Mouse (Mus musculus) megakaryocyte-erythroid progenitor cell, adult 5-6 weeks (primary cell): Measurements from ENCODE around the gene Pten. TPM values are rescaled to one million over a fixed set of nuclear protein-coding genes. Genes with fewer than 3 reads are reported as not detected.
"Not testable (repeated sequence)": the region's sequence is repeated elsewhere in the genome, so short reads cannot be mapped to it uniquely, and the experiment has no call there.

ENCODE experiments used
- ATAC-seq: replicated peaks from 2 replicates; pipeline ENCODE4 v1.8.0; 2016; ENCODE audit warnings: mild to moderate bottlenecking, inconsistent platforms; ENCODE audit not compliant: severe bottlenecking, poor library complexity, low FRiP score, low TSS enrichment
- total RNA-seq, 2 experiments: library from RNA; stranded (forward) in 1 of 2; stranded (reverse) in 1 of 2; fragments of 200-1000, 215-1000 nt in 1 of 2; fragments of >200 nt in 1 of 2; fragmentation: Nextera tagmentation in 1 of 2; gene quantifications; 2 replicates each; pipeline ENCODE4 v1.2.3; 2014 to 2017

Pten gene
- total RNA-seq, 2 experiments from 2014 or later: 51.0 to 63.2 TPM

DNA sequence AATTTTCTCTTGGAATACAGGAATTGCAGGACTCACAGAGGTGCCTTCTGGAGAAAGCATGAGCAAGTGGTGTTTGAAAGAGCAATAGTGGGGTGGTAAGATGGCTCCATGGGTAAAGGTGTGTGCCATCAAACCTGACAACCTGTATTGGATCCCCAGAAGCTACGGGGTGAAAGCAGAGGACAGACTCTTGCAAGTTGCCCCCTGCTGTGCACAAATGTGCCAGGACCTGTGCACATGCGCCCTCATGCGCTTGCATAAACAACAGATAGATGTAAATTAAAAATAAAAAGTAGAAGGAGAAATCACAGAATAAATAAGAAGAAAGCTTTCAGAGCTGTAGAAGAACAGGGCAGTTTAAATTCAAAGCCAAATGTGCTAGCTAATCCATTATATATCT lies 3.9 kb upstream of the Pten start:
- no peak for ATAC-seq

DNA sequence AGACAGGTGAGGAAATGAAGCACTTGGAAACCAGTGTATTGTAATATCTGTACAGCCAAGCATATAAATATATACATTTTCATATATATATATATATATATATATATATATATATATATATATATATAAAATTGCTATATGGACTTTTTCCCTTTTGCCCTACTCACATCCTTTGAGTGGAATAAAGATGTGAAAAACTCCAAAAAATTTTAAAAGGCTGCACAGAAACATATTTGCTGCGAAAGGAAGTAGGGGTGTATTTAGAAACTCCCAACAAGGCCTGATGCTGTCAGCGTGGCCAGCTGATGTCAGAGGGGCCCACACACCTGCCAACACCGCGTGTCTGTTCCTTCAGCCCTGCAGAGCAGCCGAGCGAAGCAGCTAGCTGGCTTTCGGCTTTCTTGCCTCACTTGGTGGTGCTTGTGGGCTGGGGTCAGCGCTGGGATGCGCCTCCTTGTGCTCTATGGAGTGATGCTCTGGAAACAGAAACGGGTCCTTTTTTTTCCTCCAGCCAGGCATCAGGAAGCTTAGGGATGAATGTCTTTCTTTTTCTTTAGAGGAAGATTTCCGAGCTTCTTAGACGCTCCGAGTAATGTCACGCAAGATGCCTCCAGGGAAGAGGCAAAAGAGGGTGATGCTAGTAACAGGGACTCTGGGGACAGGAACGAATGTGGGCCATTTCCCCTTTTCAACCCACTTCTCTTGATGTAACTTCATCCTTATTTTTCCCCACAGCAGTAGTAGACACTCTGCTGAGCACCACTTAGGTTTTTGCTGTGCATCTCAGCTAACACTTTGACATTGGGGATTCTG lies 2.9 kb upstream of the Pten start:
- no peak for ATAC-seq

DNA sequence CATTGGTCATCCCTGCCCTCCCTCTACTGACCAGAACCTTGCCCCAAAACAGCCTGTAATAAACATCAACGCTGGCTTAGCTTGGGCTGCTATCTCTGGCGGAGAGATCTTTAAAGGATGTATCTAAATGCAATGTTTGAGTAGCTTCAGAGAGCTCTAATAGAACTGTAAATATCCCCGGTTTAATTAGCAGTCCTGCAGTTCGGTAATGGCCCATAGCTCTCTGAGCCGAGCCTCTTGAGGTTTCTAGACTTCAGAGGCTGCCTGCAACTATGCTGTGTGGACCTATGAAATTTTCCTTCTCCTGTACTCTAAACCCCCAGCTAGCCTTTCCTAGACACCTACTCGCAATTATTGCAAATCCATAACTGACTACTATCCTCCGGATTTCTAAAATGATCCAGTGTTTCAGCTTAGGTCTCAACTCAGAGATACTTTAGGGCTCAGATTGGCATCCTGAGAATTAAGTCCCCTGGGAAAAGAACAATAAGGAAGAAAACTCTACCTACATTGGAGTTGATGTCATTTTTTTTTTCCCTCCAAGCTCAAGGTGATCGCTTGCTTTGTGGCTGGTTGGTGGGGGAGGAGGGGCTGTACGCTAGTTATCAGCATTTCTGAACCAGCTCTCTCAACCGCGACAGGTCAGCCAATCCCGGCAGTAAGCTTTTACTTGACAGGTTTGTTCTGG lies 2.0 kb upstream of the Pten start:
- ATAC-seq: no peak

DNA sequence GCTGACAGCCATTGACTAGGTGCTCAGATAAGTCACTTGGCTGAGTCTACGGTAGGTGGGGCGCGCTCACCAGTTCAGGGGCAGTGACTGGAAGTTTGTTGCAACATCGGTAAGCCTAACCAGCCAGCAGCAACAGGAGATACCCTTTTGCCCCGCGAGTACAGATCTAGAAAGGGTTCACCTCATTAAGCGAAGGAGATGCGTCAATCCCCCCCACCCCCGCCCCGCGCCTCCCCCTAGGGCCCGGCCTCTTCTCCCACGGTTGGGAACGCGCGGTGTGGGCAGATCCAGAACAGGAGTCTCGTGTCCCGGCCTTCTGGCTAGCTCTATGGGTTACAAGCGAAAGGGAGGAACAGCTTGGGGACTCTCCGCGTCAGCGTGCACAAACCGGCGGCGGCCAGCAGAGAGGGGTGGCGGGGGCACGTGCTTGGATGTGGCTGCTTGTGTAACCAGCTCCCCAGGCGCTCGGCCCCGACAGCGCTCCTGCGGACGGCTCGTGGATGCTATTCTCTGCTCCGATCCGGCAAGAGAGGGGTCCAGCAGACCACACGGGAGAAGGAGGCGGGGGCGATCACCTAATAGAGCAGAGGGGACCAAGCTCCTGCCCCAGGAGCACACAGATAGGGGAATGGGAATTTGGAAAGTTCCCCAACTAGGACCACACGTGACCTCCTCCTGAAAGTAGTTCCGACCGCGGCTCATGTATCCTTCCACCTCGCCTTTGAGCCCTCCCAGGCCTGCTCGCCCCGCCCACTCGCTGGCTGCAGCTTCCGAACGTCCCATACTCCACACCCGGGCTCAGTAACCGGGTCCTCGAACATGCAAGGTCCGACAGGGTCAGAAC lies 1.3 kb upstream of the Pten start:
- ATAC-seq: peak; percentile 70

DNA sequence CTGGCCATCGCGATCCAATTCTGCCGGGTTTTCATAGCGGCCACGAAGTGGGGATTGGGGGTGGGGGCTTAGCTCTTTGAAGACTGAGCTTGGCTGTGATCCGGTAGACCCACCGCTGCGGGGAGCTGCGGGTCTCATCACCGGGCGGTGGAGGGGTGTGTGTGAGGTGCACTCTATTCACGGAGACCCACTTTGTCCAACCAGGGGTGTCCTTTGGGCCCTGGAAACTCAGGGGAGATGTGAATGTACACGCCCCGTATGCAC lies 729 bp upstream of the Pten start:
- ATAC-seq: no peak

DNA sequence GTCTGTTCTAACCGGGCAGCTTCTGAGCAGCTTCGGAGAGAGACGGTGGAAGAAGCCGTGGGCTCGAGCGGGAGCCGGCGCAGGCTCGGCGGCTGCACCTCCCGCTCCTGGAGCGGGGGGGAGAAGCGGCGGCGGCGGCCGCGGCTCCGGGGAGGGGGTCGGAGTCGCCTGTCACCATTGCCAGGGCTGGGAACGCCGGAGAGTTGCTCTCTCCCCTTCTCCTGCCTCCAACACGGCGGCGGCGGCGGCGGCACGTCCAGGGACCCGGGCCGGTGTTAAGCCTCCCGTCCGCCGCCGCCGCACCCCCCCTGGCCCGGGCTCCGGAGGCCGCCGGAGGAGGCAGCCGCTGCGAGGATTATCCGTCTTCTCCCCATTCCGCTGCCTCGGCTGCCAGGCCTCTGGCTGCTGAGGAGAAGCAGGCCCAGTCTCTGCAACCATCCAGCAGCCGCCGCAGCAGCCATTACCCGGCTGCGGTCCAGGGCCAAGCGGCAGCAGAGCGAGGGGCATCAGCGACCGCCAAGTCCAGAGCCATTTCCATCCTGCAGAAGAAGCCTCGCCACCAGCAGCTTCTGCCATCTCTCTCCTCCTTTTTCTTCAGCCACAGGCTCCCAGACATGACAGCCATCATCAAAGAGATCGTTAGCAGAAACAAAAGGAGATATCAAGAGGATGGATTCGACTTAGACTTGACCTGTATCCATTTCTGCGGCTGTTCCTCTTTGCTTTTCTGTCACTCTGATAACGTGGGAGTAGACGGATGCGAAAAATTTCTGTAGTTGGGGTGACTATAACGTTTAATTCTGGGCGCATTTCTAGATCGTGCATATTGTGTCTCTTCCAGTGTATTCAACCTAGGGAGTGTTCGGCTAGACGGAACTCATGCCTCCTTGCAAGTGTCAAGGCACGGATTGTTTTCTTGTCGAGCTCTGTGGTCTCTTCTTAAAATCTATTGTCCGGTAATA lies 815 bp downstream of the Pten start:
- ATAC-seq: no peak

DNA sequence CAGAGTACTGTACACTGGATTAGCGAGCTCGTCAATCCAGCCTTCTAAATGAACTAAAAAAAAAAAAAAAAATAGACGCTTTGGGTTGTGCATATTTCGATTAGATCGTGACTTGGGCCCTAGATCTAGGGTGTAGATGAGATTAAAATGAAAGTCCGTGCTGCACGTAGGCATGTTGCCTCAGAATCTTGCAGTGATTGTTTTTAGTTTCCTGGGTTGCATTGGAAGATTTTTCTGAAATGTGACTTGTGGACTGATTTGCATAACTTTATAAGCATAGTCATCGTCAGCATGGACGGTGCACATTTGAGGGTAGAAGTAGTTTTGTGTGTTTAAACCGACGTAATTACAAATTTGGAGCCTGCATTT lies 1.5 kb downstream of the Pten start:
- ATAC-seq: no peak

DNA sequence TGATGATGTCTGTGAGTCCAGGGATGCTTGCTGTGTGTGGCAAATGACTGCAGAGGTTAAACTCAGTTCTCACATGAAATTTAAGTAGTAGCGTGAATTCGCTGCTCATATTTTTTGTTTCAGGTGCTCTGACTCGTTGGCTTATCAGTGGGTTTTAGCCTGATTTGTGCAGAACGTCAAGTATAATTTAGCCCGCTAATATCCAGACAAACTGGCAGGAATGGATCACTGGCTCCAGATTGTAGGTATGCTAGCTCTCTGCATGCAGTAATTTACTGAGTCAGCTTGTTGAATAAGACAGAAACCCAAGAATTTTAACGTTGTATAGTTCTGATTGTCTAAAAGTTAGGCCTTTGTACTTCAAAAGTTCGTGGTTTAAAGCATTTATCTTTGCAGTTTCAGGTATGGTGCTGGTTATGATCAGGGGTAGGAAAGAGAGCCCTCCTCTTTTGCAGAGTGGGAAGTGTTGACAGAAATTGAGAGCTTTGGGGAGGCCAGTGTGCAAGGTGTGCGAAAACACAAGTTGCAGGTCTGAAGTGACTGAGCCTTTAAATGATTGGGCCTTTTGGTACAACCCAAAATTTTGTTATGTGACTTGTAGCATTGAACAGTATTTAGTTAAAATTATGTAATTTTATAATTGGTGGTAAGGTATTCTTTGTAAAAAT lies 2.2 kb downstream of the Pten start:
- ATAC-seq: no peak

DNA sequence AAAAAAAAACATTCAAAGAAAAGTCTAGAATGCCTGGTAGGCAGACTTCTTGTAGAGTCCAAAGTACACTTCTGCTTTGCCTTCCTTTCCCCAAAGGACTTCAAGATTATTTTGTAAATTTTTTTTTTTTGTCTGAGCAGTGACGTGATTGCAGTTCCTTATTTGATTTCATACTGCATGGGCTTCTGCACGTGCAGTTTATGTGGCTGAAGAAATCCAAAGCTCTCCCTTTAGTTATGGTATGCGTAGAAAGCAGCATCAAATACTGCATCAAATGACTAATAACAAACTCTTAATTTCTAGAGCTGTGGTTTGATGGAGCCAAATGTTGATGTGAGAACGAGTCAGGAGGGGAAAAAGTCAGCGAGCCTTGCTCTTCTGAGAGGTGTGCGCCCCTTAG lies 3.2 kb downstream of the Pten start:
- ATAC-seq: no peak

DNA sequence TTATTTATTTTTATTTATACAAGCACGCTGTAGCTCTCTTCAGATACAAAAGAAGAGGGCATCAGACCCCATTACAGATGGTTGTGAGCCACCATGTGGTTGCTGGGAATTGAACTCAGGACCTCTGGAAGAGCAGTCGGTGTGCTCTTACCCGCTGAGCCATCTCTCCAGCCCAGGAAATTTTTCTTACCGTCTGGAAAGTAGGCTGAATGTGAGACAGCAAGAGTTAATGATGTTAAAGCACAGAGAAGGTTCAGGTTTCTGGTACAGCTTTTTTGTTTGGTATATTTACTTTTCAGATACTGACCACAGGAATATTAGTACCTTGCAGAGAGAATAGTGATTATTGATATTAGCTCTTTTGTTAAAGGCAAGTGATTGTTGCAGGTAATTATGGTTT lies 3.9 kb downstream of the Pten start:
- no peak for ATAC-seq

DNA sequence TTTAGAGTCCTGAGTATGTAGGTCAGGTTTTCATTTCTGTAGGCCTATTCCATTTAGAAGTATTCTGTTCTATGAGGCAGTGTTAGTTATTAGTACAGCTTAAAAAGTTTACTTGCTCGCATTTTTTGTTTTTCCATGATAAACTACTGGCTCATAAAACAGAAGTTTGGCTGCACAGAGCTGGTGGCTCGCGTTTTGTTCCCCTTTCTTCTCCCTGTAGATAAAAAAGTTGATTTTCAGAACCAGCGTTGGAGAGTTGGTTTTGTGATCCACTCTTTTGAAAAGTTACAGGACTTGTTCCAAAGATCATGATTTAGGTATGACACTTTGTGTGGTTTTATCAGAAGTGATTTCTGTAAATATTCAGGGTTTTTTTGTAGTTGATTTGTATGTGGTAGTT lies 5.2 kb downstream of the Pten start:
- no peak for ATAC-seq

DNA sequence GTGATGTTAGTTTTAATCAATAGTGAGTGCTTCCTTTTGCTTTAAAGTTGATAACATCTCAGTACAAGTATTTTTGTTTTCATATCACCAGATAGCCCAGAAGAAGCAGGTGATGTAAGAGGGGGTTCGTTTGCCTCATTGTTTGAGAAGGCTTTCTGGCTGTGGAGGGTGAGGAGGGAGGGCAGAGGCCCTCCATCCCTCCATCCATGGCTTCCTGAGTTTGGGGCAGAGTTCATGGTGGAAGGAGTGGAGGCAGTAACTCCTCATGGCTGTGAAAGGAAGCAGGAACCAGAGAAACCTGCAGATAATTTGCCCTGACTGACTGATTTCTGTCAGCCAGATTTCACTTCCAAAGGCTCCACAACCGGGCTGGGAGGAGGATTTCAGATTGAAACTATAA lies 21.1 kb downstream of the Pten start:
- ATAC-seq: no peak

DNA sequence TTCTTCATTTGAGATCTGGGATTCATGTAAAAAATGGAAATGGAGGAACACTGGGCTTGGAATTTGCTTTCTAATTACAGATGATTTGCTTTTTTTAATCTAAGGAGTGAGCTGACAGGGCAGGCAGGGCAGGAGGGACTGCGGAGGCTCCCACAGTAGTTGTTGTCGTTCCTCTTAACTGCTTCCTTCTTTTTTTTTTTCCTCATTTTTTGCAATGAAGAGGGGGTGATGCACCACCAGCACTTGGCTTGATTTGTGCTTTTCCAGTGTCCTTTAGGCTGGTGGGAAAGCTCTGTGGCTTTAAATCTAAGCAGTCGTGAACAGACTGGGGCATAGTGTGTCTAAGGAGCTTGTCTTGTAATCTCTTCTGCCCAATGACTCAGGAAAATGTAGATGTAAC lies 21.8 kb downstream of the Pten start:
- ATAC-seq: no peak

DNA sequence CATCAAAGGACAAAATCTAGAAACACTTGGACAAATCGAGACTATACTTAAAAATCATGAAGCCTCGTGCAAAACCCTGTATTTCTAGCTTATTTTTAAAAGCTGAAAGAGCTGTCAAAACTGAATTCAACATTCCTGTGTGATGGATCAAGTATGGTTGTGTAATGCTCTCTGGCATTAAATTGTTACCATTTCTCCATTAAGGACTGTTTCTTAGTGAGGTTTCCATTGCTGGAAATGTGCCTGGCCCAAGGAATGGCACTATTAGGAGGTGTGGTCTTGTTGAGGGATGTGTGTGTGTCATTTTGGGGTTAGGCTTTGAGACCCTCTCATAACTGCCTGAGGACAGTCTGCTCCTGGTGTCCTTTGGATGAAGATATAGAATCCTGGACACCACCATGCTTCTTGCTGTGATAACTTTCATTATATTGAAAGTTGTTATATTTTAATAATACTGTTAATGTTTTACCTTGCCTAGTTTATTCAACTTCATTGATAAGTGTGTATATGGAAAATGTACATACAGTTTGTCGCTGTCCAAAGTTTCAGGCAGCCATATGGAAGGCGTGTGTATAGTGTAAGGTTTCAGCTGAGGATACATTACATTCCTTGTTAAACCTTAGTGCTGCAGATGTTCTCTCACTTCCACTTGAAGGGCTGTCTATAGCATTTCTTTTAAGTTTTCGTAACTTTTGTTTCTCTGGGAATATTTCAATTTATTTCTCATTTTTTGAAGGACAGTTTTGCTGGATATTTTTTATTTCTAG lies 24.2 kb downstream of the Pten start:
- no peak for ATAC-seq

DNA sequence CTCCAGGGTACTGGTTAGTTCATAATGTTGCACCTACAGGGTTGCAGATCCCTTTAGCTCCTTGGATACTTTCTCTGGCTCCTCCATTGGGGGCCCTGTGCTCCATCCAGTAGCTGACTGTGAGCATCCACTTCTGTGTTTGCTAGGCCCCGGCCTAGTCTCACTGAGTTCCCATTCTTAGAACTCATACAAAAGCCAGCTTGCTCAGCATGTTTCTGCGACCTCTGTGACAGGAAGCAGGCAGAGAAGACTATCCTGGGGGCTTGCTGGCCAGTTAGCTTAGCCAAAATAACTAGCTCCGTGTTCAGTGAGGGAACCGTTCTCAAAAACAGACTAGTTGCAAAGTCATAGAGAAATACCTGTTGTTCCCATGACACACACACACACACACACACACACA lies 30.1 kb downstream of the Pten start:
- ATAC-seq: not testable (repeated sequence)

DNA sequence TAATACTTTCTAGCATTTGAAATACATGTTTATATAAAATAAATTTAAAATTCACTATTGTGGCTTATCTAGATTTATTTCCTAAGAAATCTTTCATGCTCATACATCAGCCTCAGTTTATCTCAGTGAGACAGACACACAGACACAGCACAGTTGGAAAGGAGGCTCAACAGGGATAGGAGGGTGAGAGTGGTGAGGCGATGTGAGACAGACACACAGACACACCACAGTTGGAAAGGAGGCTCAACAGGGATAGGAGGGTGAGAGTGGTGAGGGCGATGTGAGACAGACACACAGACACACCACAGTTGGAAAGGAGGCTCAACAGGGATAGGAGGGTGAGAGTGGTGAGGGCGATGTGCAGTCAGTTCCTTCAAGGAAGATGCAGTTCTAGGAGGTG lies 30.7 kb downstream of the Pten start:
- ATAC-seq: peak; percentile 81

DNA sequence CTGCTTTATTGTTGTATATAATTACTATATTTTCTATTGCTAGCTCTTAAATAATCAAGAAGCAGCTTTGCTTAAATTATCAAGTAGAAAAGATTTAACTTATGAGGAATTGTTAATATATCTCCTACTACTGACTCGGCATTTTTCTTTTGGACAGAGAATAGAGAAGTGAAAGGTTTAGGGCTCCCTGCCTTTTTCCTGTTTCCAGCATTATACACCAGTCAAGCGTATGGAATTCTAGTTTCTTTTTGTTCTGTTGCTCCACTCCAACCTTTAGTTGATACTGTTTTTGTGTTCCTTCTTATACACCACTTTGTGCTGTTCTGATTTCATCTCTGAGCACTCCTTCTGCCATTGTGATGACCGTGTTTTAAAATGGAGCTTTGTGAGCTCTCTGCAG lies 32.2 kb downstream of the Pten start:
- no peak for ATAC-seq

DNA sequence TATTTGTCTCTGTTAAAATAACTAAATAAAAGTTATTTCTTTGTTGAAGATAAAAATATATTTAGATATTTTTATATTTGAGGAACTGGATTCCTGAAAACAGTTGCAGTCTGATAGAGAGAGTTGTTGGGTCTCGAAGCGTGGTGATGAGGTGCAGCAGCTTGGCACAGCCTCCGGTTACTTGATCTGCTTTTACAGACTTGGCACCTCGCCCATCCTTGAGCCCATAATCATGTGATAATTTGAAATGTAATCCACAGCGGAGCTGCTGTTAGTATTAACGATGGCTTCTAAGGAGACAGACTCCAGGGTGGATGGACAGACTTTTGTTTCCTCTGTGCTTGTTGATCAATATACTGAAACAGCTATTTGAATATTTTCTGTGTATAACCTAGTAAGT lies 35.3 kb downstream of the Pten start:
- ATAC-seq: peak; percentile 71
